Mouse (Mus musculus) kidney, adult 2 months (tissue): ENCODE results near the gene Larp4. TPM values are rescaled to one million over a fixed set of nuclear protein-coding genes. Genes with fewer than 3 reads are reported as not detected.
"Not testable (repeated sequence)": the region's sequence is repeated elsewhere in the genome, so short reads cannot be mapped to it uniquely, and the experiment has no call there.

Experiments
- DNase-seq: peaks from one replicate; pipeline ENCODE4 v3.0.0; 2021
- H3K27ac ChIP-seq: fragments of 200-500 bp; 2 replicates; pipeline ENCODE4 v1.5.1; 2012; ENCODE audit warnings: low read depth, low read length, control low read depth, inconsistent platforms; ENCODE audit not compliant: insufficient read depth
- H3K27me3 ChIP-seq: fragments of 200-500 bp; replicated peaks from 2 replicates; pipeline ENCODE4 v1.6.1; 2012; ENCODE audit warnings: mild to moderate bottlenecking, moderate library complexity, low read length, inconsistent platforms; ENCODE audit not compliant: control insufficient read depth, insufficient read depth
- H3K36me3 ChIP-seq: fragments of 200-500 bp; 2 replicates; pipeline ENCODE4 v1.6.1; 2012; ENCODE audit warnings: mild to moderate bottlenecking, moderate library complexity, low read length, inconsistent platforms; ENCODE audit not compliant: control insufficient read depth, insufficient read depth
- H3K4me1 ChIP-seq: fragments of 200-500 bp; 2 replicates; pipeline ENCODE4 v1.6.1; 2011; ENCODE audit warnings: low read length; ENCODE audit not compliant: control insufficient read depth, insufficient read depth
- H3K4me3 ChIP-seq: fragments of 200-500 bp; 2 replicates; pipeline ENCODE4 v1.5.1; 2011; ENCODE audit warnings: mild to moderate bottlenecking, low read depth, low read length, control low read depth; ENCODE audit not compliant: insufficient read depth
- CTCF ChIP-seq: fragments of 200-500 bp; conservative IDR thresholded peaks from 2 replicates; pipeline ENCODE4 v1.5.1; 2011; ENCODE audit warnings: low read depth, mild to moderate bottlenecking, control low read depth, low read length, moderate library complexity, mixed read lengths; ENCODE audit not compliant: insufficient read depth, insufficient read length
- POLR2A ChIP-seq: fragments of 200-500 bp; IDR thresholded peaks from one replicate; pipeline ENCODE4 v1.6.1; 2011; ENCODE audit warnings: low read depth, low read length, control low read depth
- WGBS: fragments of 180-500 bp; shearing (Covaris S2); methylation state at CpG from one replicate; pipeline ENCODE4 v1.1.7; 2018; 5-methylcytosine and 5-hydroxymethylcytosine counted together
- polyA plus RNA-seq: library from polyadenylated mRNA; depleted of rRNA; stranded (reverse); fragments of >200 nt; gene quantifications from 2 replicates; pipeline ENCODE4 v1.2.3, GENCODE M21; 2012; rRNA removed

Larp4 gene
- polyA plus RNA-seq: 43.4 and 63.3 TPM in 2 replicates

DNA sequence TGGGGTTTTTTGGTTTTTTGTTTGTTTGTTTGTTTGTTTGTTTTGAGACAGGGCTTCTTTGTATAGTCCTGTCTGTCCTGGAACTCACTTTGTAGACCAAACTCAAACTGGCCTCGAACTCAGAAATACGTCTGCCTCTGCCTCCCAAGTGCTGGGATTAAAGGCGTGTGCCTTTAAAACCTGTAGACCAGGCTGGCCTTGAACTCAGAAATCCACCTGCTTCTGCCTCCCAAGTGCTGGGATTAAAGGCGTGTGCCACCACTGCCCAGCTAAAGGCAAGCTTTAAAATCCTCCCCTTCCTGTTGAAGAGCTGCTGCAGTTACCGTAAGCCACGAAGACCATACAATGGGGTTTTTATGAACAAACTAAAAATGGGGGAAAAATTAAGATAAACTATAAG, at the start of gene Larp4:
Gene Larp4 (plus strand): TSS at position 301 of the 400 bp plus-strand sequence.
- 0 out of 2 replicates have a peak within 1 kb of the TSS, but pooled peaks have one; percentile 28 for H3K27ac ChIP-seq
- not testable (repeated sequence) for DNase-seq

DNA sequence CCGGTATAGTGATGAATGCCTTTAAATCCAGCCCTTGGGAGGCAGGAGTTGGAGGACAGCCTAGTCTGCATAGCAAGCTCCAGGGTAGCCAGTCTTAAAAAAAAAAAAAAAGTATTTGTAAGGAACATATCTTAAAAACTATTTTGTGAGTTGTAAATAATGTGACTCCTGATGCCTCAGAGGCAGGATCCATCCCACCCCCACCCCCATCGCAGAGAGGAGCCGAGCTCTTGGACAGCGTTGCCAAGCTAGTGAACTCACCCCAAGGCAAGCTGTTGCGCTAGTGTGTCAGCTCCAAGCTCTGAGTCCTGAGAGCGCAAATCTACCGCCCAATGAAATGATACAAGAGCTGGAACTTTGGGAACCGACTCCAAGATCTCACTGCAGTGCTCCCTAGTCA, 38.6 kb upstream of the Larp4 start:
- no peaks in the 10 kb centered on the region for H3K4me1 ChIP-seq
- H3K27ac ChIP-seq: no peak overlapping the region
- WGBS: 83% methylated on average over 8 of the region's 8 CpGs

More for the DNA sequence above, at the start of gene Larp4:
- not testable (repeated sequence) for H3K27me3 ChIP-seq, H3K4me1 ChIP-seq, H3K36me3 ChIP-seq, H3K4me3 ChIP-seq
- 95% methylated on average over 6 of the region's 6 CpGs for WGBS

DNA sequence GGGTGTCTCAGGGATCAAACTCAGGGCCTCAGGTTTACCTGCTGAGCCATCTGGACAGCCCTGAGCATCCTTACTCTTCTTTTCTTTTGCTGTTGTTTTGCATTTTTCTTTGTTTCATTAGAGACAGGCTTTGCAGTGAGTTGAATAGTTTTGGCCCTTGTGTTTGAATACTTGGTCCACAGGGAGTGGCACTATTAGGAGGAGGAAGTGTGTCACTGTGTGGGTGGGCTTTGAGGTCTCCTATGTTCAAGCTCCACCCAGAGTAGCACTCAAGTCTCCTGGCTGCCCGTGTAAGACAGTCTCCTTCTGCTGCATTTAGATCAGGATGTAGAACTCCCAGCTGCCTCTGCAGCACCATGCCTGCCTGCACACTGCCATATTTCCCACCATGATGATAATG, 35.4 kb upstream of the Larp4 start:
- Histone ChIP-seq H3K36me3 (no peaks in the 10 kb centered on the region), H3K4me1 (no peaks in the 10 kb centered on the region), H3K27ac (no peak overlapping the region), H3K27me3 (no peaks in the 10 kb centered on the region), H3K4me3 (no peak overlapping the region)
- no peak for DNase-seq
- WGBS: 38% methylated on average over 1 of the region's 1 CpGs
- TF ChIP-seq POLR2A (no peak), CTCF (no peak)

More for the DNA sequence above, 38.6 kb upstream of the Larp4 start:
- no peaks in the 10 kb centered on the region for H3K36me3 ChIP-seq
- no peak overlapping the region for H3K4me3 ChIP-seq
- TF ChIP-seq POLR2A (no peak), CTCF (no peak)
- DNase-seq: no peak
- no peaks in the 10 kb centered on the region for H3K27me3 ChIP-seq

DNA sequence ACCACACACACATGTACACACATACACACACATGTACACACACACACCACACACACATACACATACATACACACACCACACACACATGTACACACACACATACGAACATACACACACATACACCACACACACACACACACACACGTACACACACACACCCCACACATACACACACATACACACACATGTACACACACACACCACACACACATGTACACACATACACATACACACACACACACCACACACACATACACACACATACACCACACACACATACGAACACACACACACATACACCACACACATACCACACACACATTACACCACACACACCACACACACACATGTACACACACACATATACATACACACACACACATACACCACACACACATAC, 33.2 kb upstream of the Larp4 start:
- TF ChIP-seq POLR2A (no peak), CTCF (no peak)
- no peaks in the 10 kb centered on the region for H3K36me3 ChIP-seq
- no peak overlapping the region for H3K27ac ChIP-seq
- no peaks in the 10 kb centered on the region for H3K4me1 ChIP-seq
- H3K27me3 ChIP-seq: no peaks in the 10 kb centered on the region
- no peak overlapping the region for H3K4me3 ChIP-seq
- DNase-seq: no peak
- WGBS: 96% methylated on average over 3 of the region's 3 CpGs

DNA sequence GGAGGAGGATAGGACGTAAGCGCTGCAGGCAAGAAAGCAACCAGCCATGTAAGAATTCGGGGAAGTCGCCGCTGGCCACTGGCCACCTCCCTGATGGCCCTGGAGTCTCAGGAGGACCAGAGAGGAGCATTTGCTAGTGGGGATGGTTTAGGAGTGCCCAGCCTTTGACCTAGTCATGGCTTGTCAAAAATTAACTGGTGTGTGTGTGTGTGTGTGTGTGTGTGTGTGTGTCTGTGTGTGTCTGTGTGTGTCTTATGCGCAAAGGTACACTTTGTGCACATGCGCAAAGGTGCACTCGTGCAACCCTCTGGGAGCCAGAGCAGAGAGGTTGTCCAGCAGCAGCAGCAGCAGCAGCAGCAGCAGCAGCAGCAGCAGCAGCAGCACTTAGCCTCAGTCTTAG, 32.0 kb upstream of the Larp4 start:
- H3K4me1 ChIP-seq: no peaks in the 10 kb centered on the region
- H3K27me3 ChIP-seq: no peaks in the 10 kb centered on the region
- TF ChIP-seq POLR2A: no peak
- TF ChIP-seq CTCF: no peak
- no peaks in the 10 kb centered on the region for H3K36me3 ChIP-seq
- peak; percentile 66 for DNase-seq
- H3K4me3 ChIP-seq: no peak overlapping the region
- 47% methylated on average over 8 of the region's 8 CpGs for WGBS
- no peak overlapping the region for H3K27ac ChIP-seq

DNA sequence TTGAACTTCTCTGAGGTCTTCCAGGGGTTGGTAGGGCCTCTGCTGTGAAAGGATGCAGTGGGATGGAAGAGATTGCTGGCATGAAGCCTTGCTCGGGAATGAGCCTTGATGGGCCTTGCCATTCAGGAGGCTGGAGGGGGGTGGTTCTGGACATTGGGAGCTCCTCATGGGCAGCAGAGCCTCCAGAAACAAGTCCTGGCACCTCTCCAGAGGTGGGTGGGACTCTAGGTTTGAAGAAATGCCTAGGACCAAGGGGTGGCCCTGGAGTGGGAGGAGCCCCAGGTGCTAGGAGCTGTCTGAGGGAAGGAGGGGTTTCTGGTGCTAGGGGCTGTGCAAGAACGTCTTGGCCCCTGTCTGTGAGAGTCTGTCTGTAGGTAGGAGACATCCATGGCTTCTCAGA, 29.4 kb upstream of the Larp4 start:
- 70% methylated on average over 2 of the region's 2 CpGs for WGBS
- Histone ChIP-seq H3K4me3 (no peak overlapping the region), H3K27me3 (no peaks in the 10 kb centered on the region), H3K36me3 (no peaks in the 10 kb centered on the region), H3K27ac (no peak overlapping the region), H3K4me1 (no peaks in the 10 kb centered on the region)
- no peak for DNase-seq
- no peak for TF ChIP-seq POLR2A
- TF ChIP-seq CTCF: no peak

DNA sequence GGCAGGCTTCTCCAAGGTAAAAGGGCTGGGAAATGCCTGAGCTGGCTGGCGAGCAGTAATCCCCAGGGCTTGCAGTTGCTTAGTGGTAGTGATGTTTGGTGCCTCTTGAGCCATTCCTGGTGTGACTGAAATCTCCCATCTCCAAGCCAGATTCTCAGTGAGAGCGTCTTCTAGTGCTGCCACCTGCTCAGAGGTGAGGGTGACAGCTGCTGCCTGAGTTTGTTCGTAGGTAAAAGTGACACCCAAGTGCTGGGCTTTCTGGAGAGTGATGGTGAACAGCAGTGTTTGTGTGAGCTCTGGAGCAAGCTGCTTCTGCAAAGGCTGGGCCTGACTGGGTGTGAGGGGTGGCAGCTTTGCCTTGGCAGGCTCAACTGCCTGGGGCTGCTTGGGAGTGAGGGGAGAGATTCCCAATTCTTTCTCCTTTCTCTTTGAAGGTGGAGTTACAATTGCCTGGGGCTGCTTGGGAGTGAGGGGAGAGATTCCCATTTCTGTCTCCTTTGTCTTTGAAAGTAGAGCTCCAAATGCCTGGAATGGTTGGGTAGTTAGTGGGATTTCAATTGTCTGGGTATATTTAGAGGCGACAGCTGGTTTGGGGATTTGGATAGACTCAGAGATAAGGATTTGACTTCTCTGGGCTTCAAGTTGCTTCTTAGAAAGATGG, 28.8 kb upstream of the Larp4 start:
- Histone ChIP-seq H3K27me3 (no peaks in the 10 kb centered on the region), H3K27ac (no peak overlapping the region), H3K4me1 (no peaks in the 10 kb centered on the region), H3K4me3 (no peak overlapping the region), H3K36me3 (no peaks in the 10 kb centered on the region)
- WGBS: 94% methylated on average over 4 of the region's 4 CpGs
- no peak for TF ChIP-seq POLR2A
- TF ChIP-seq CTCF: no peak
- DNase-seq: no peak
